Mouse (Mus musculus) B cell, adult 67 days (primary cell): Measurements from ENCODE around the gene Olfr732. TPM values are rescaled to one million over a fixed set of nuclear protein-coding genes. Genes with fewer than 3 reads are reported as not detected.

ENCODE experiments used
- total RNA-seq, 2 experiments: library from RNA; stranded (reverse); gene quantifications; 4 replicates each; pipeline ENCODE4 v1.2.4; 2023

The Olfr732 gene
- not detected for total RNA-seq

GRCm38 (mm10) chr14:50284106-50284505 is at the start of gene Olfr732:
Gene Olfr732, minus strand, starts transcription at chr14:50284206.

GRCm38 (mm10) chr14:50326661-50327060 is 42.7 kb upstream of the Olfr732 start, which contains the start of gene Olfr734:
Gene Olfr734, minus strand, starts transcription at chr14:50326761.

GRCm38 (mm10) chr14:50301422-50301821 is 17.4 kb upstream of the Olfr732 start, which contains the start of gene Olfr733:
Gene Olfr733, minus strand, starts transcription at chr14:50301522.

GRCm38 (mm10) chr14:50241766-50242165 is 42.2 kb downstream of the Olfr732 start, which contains the start of gene Olfr731:
Gene Olfr731, minus strand, starts transcription at chr14:50241866.

Other genes with a start within 250 kb of the Olfr732 start
- not detected for gene Olfr725, start 243.8 kb downstream of the Olfr732 start, total RNA-seq
- not detected for gene Olfr726, start 193.3 kb downstream of the Olfr732 start, total RNA-seq
- not detected for gene Olfr727, start 161.0 kb downstream of the Olfr732 start, total RNA-seq
- gene Olfr728, start 141.5 kb downstream of the Olfr732 start, total RNA-seq = not detected
- gene Olfr729, start 131.3 kb downstream of the Olfr732 start, total RNA-seq = not detected
- not detected for gene Olfr730, start 96.0 kb downstream of the Olfr732 start, total RNA-seq
- gene Olfr731, start 42.3 kb downstream of the Olfr732 start, total RNA-seq = not detected
- gene Olfr733, start 17.3 kb upstream of the Olfr732 start, total RNA-seq = not detected
- gene Olfr734, start 42.6 kb upstream of the Olfr732 start, total RNA-seq = not detected
- not detected for gene Olfr735, start 64.7 kb upstream of the Olfr732 start, total RNA-seq
- gene Tlr11, start 73.7 kb upstream of the Olfr732 start, total RNA-seq = not detected
- gene Olfr736, start 97.0 kb upstream of the Olfr732 start, total RNA-seq = not detected
- not detected for gene Olfr738, start 123.4 kb upstream of the Olfr732 start, total RNA-seq
- gene Olfr739, start 134.4 kb upstream of the Olfr732 start, total RNA-seq = not detected
- gene Olfr740, start 161.3 kb upstream of the Olfr732 start, total RNA-seq = not detected
- not detected for gene Olfr741, start 188.5 kb upstream of the Olfr732 start, total RNA-seq
- not detected for gene Olfr742, start 219.4 kb upstream of the Olfr732 start, total RNA-seq
- not detected for gene Olfr743, start 237.6 kb upstream of the Olfr732 start, total RNA-seq